Mouse (Mus musculus) spleen, adult 2 months (tissue): ENCODE data around the gene Olfr17. TPM values are rescaled to one million over a fixed set of nuclear protein-coding genes. Genes with fewer than 3 reads are reported as not detected.

Experiments
- polyA plus RNA-seq: library from polyadenylated mRNA; depleted of rRNA; stranded (reverse); fragments of >200 nt; gene quantifications from 2 replicates; pipeline ENCODE4 v1.2.3, GENCODE M21; 2012; rRNA removed

The Olfr17 gene
- polyA plus RNA-seq, 1 experiment = not detected

Other genes with a start within 250 kb of the Olfr17 start
- not detected in 2 replicates for gene Olfr703, start 249.9 kb upstream of the Olfr17 start, polyA plus RNA-seq
- not detected in 2 replicates for gene Olfr704, start 230.0 kb upstream of the Olfr17 start, polyA plus RNA-seq
- not detected in 2 replicates for gene Olfr705, start 216.3 kb upstream of the Olfr17 start, polyA plus RNA-seq
- gene Olfr706, start 205.1 kb upstream of the Olfr17 start, polyA plus RNA-seq = not detected in 2 replicates
- not detected in 2 replicates for gene Olfr707, start 192.0 kb upstream of the Olfr17 start, polyA plus RNA-seq
- gene Olfr1532-ps1, start 185.2 kb upstream of the Olfr17 start, polyA plus RNA-seq = not detected in 2 replicates
- gene Olfr709-ps1, start 161.0 kb upstream of the Olfr17 start, polyA plus RNA-seq = not detected in 2 replicates
- gene Olfr710, start 144.9 kb upstream of the Olfr17 start, polyA plus RNA-seq = not detected in 2 replicates
- not detected in 2 replicates for gene Olfr6, start 129.3 kb upstream of the Olfr17 start, polyA plus RNA-seq
- not detected in 2 replicates for gene Olfr711, start 117.8 kb upstream of the Olfr17 start, polyA plus RNA-seq
- not detected in 2 replicates for gene Olfr2, start 87.1 kb upstream of the Olfr17 start, polyA plus RNA-seq
- gene Olfr713, start 62.0 kb upstream of the Olfr17 start, polyA plus RNA-seq = not detected in 2 replicates
- not detected in 2 replicates for gene Olfr714, start 22.2 kb upstream of the Olfr17 start, polyA plus RNA-seq
- gene Olfr715b, start 17.1 kb downstream of the Olfr17 start, polyA plus RNA-seq = not detected in 2 replicates
- gene Olfr715, start 37.9 kb downstream of the Olfr17 start, polyA plus RNA-seq = not detected in 2 replicates
- gene Olfr716, start 45.1 kb downstream of the Olfr17 start, polyA plus RNA-seq = not detected in 2 replicates
- gene Nlrp14, start 73.8 kb downstream of the Olfr17 start, polyA plus RNA-seq = not detected in 2 replicates
- gene Rbmxl2, start 116.2 kb downstream of the Olfr17 start, polyA plus RNA-seq = not detected in 2 replicates